Mouse (Mus musculus) limb, embryonic 11.5 days (tissue): ENCODE data around the gene Fancg. TPM values are rescaled to one million over a fixed set of nuclear protein-coding genes. Genes with fewer than 3 reads are reported as not detected.

Experiments used
- ATAC-seq: fragments of 200-750 bp; cut with Nextera tagmentation; 2 replicates; pipeline ENCODE4 v1.8.0; 2017; ENCODE audit warnings: low read depth; ENCODE audit not compliant: insufficient number of reproducible peaks, low FRiP score, low TSS enrichment
- DNase-seq: peaks from one replicate; pipeline ENCODE4 v3.0.0-alpha.2; 2015; ENCODE audit warnings: low spot score
- H3K27ac ChIP-seq: fragments of 300-500 bp; sonication (generic); replicated peaks from 2 replicates; pipeline ENCODE4 v1.5.1; 2014; ENCODE audit warnings: low read depth, mild to moderate bottlenecking, low read length
- H3K27me3 ChIP-seq: fragments of 300-500 bp; sonication (generic); 2 replicates; pipeline ENCODE4 v1.6.1; 2014; ENCODE audit warnings: mild to moderate bottlenecking, low read length, mixed read lengths; ENCODE audit not compliant: control insufficient read depth, insufficient read depth
- H3K36me3 ChIP-seq: fragments of 300-500 bp; sonication (generic); 2 replicates; pipeline ENCODE4 v1.6.1; 2014; ENCODE audit warnings: mild to moderate bottlenecking, low read length, moderate library complexity, mixed read lengths; ENCODE audit not compliant: control insufficient read depth, insufficient read depth
- H3K4me1 ChIP-seq: fragments of 300-500 bp; sonication (generic); 2 replicates; pipeline ENCODE4 v1.6.1; 2014; ENCODE audit warnings: low read length, mixed read lengths; ENCODE audit not compliant: control insufficient read depth, insufficient read depth
- H3K4me2 ChIP-seq: fragments of 300-500 bp; sonication (generic); 2 replicates; pipeline ENCODE4 v1.6.1; 2014; ENCODE audit warnings: low read depth, mild to moderate bottlenecking, moderate library complexity; ENCODE audit not compliant: severe bottlenecking
- H3K4me3 ChIP-seq: fragments of 300-500 bp; sonication (generic); 2 replicates; pipeline ENCODE4 v1.5.1; 2014; ENCODE audit warnings: low read depth, low read length
- H3K9ac ChIP-seq: fragments of 300-500 bp; sonication (generic); 2 replicates; pipeline ENCODE4 v1.6.1; 2014; ENCODE audit warnings: mild to moderate bottlenecking, low read length
- H3K9me3 ChIP-seq: fragments of 300-500 bp; sonication (generic); 2 replicates; pipeline ENCODE4 v1.6.1; 2016; ENCODE audit warnings: low read length; ENCODE audit not compliant: control insufficient read depth
- WGBS: fragments of 180-500 bp; shearing (Covaris S2); extraction: QIAGEN DNeasy Blood & Tissue Kit; methylation state at CpG from one replicate; pipeline ENCODE4 v1.1.7; 2014; 5-methylcytosine and 5-hydroxymethylcytosine counted together
- polyA plus RNA-seq: library from polyadenylated mRNA; unstranded; fragments of >200 nt; fragmentation: Nextera tagmentation; extraction: Ambion mirVana; gene quantifications from 2 replicates; pipeline ENCODE4 v1.2.1, GENCODE M21; 2014

The Fancg gene
- polyA plus RNA-seq, 1 experiment from 2014 or later, result 19.1 TPM

DNA sequence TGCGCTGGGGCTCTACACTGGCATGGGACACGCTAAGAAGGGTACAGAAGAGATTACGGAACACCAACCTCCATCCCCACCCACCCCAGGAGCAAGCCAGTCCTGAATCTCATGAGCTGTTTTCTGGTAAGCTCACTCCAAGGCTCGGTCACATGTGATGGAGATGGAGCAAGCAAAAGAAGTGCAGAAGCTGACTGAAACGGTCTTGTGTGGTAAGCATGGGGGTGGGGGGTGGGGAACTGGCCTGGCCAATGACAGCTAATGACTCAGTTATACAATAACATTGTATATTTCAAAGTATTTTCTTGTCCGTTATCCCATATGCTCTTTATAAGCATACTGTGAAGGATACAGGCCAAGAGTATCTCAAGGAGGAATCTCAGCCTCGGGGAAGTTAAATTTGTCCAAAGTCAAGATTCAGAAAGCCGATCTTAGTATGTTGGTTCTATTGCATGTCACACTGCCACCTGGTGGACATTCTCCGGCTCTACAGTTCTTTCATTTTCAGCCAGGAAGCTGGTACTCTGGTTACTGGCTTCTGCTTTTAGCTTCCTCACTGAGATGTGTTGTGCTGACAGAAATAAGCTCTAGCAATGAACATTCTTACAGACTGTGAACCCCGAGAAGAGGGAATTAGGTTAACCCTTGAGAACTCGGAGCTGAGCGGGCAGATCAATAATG lies 45.1 kb downstream of the Fancg start:
- H3K27me3 ChIP-seq, result no peaks in the 10 kb centered on the region
- H3K36me3 ChIP-seq, result no peaks in the 10 kb centered on the region
- H3K4me2 ChIP-seq, result peak overlapping the region; percentile 24; the same call in 1 of the 2 replicates
- H3K9me3 ChIP-seq, result no peaks in the 10 kb centered on the region
- WGBS, result 14% methylated on average over 12 of the region's 12 CpGs
- DNase-seq (peak; percentile 71), ATAC-seq (no peak; the same call in 1 of the 2 replicates)
- no peak overlapping the region for H3K4me3 ChIP-seq
- H3K27ac ChIP-seq, result no peak overlapping the region
- H3K4me1 ChIP-seq, result no peaks in the 10 kb centered on the region
- H3K9ac ChIP-seq, result no peak overlapping the region

DNA sequence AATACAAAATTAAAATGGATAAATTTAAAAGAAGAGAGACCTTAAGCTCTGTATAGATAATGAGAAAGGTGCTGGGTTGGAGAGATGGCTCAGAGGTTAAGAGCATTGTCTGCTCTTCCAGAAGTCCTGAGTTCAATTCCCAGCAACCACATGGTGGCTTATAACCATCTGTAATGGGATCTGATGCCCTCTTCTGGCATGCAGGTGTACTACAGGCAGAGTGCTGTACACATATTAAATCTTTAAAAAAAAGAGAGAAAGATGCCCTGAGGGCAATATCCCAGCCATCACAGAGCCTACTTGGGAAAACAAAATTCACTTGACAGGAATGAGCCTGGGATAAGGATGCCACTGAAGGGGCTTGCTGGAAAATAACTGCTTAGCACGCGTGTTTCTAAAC lies 46.8 kb downstream of the Fancg start:
- no peak for ATAC-seq
- Histone ChIP-seq H3K4me2 (no peak overlapping the region), H3K4me1 (no peaks in the 10 kb centered on the region), H3K9ac (no peak overlapping the region), H3K27ac (no peak overlapping the region), H3K4me3 (no peak overlapping the region), H3K9me3 (no peaks in the 10 kb centered on the region), H3K36me3 (no peaks in the 10 kb centered on the region), H3K27me3 (no peaks in the 10 kb centered on the region)
- 91% methylated on average over 2 of the region's 2 CpGs for WGBS
- DNase-seq, result no peak

DNA sequence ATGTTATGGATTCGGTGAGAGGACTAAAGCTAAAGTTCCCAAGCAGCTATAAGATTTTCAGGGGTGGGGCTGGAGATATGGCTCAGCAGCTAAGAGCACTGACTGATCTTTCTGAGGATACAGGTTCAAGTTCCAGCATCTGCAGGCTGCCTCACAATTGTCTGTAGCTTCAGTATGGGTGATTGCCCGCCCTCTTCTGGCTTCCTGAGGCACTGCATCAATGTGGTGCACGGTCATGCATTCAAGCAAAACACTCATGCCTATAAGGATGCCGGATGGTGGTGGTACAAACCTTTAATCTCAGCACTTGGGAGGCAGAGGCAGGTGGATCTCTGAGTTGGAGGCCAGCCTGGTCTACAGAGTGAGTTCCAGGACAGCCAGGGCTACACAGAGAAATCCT lies 48.7 kb downstream of the Fancg start:
- ATAC-seq (no peak), DNase-seq (peak; percentile 62)
- Histone ChIP-seq H3K4me3 (no peak overlapping the region), H3K36me3 (no peaks in the 10 kb centered on the region; the same call in 1 of the 2 replicates), H3K9ac (no peak overlapping the region), H3K27me3 (no peaks in the 10 kb centered on the region), H3K4me1 (no peaks in the 10 kb centered on the region), H3K27ac (no peak overlapping the region), H3K9me3 (no peaks in the 10 kb centered on the region), H3K4me2 (no peak overlapping the region)
- 36% methylated on average over 4 of the region's 4 CpGs for WGBS

DNA sequence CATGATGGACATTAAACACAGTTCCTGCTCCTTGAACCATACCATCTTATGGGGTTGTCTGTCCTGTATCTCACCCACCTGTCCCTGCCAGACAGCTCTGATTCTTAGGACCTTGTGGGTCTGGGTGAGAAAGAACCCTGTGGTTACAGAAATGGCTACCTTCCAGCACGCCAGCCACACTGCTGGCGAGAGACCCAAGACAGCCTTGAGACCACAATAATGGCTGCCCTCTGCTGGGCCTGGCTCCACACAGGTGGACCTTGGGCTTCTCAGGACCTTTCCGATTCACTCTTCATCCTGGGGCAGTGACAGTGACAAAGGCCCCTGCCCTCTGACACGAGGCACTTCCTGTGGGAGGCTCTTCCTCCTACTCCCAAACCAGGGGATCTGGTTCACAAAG lies 50.9 kb downstream of the Fancg start:
- Histone ChIP-seq H3K4me2 (no peak overlapping the region), H3K36me3 (no peaks in the 10 kb centered on the region; the same call in 1 of the 2 replicates), H3K4me3 (no peak overlapping the region), H3K9me3 (no peaks in the 10 kb centered on the region), H3K27ac (no peak overlapping the region), H3K27me3 (no peaks in the 10 kb centered on the region), H3K4me1 (no peaks in the 10 kb centered on the region), H3K9ac (no peak overlapping the region)
- WGBS, result 53% methylated on average over 4 of the region's 4 CpGs
- ATAC-seq (no peak), DNase-seq (no peak)

- no peaks in the 10 kb centered on the region for H3K27me3 ChIP-seq
- H3K9ac ChIP-seq, result no peak overlapping the region
- no peak overlapping the region for H3K4me3 ChIP-seq
- H3K9me3 ChIP-seq, result no peaks in the 10 kb centered on the region
- DNase-seq (no peak), ATAC-seq (no peak)
- H3K4me2 ChIP-seq, result no peak overlapping the region
- WGBS, result 74% methylated on average over 8 of the region's 8 CpGs
- H3K4me1 ChIP-seq, result no peaks in the 10 kb centered on the region
- H3K36me3 ChIP-seq, result no peaks in the 10 kb centered on the region; the same call in 1 of the 2 replicates
- H3K27ac ChIP-seq, result no peak overlapping the region
Observed at GRCm38 (mm10) chr4:42958942-42959341, 51.4 kb downstream of the Fancg start.

- no peaks in the 10 kb centered on the region for H3K9me3 ChIP-seq
- H3K27ac ChIP-seq, result no peak overlapping the region
- no peak overlapping the region for H3K9ac ChIP-seq
- no peak overlapping the region for H3K4me2 ChIP-seq
- H3K4me1 ChIP-seq, result no peaks in the 10 kb centered on the region
- no peaks in the 10 kb centered on the region for H3K27me3 ChIP-seq
- WGBS, result 91% methylated on average over 8 of the region's 8 CpGs
- ATAC-seq (no peak), DNase-seq (no peak)
- H3K36me3 ChIP-seq, result no peaks in the 10 kb centered on the region; the same call in 1 of the 2 replicates
- no peak overlapping the region for H3K4me3 ChIP-seq
Observed at GRCm38 (mm10) chr4:42957979-42958378, 52.3 kb downstream of the Fancg start.

DNA sequence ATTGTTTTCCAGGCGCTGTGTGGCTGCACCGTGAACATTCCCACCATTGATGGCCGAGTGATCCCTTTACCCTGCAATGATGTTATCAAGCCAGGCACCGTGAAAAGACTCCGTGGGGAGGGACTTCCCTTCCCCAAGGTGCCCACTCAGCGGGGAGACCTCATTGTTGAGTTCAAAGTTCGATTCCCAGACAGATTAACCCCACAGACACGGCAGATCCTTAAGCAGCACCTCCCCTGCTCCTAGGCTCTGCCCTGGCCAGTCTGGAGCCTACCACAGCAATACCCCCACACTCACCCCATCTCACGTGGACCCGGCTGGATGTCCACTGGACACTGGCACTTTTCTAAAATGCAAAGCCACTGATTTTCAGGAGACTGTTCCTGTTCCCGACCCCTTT lies 53.0 kb downstream of the Fancg start:
- ATAC-seq, result no peak

DNA sequence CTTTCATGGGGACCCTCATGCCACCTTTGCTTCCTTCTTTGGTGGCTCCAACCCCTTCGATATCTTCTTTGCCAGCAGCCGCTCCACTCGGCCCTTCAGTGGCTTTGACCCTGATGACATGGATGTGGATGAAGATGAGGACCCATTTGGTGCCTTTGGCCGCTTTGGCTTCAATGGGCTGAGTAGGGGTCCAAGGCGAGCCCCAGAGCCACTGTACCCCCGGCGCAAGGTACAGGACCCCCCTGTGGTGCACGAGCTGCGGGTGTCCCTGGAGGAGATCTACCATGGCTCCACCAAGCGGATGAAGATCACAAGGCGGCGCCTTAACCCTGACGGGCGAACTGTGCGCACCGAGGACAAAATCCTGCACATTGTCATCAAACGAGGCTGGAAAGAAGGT lies 53.7 kb downstream of the Fancg start:
- ATAC-seq (no peak), DNase-seq (no peak)
- Histone ChIP-seq H3K4me1 (0 out of 2 replicates have a peak, but pooled peaks cover 6% of the 10 kb centered on the region), H3K4me2 (no peak overlapping the region), H3K27ac (no peak overlapping the region), H3K9me3 (no peaks in the 10 kb centered on the region), H3K36me3 (no peaks in the 10 kb centered on the region; the same call in 1 of the 2 replicates), H3K27me3 (no peaks in the 10 kb centered on the region), H3K4me3 (no peak overlapping the region), H3K9ac (no peak overlapping the region)
- 93% methylated on average over 17 of the region's 17 CpGs for WGBS

More for the DNA sequence above, 53.0 kb downstream of the Fancg start:
- Histone ChIP-seq H3K9me3 (no peaks in the 10 kb centered on the region), H3K27me3 (no peaks in the 10 kb centered on the region), H3K36me3 (no peaks in the 10 kb centered on the region; the same call in 1 of the 2 replicates), H3K4me1 (0 out of 2 replicates have a peak, but pooled peaks cover 2% of the 10 kb centered on the region), H3K4me3 (no peak overlapping the region), H3K9ac (no peak overlapping the region), H3K27ac (no peak overlapping the region), H3K4me2 (no peak overlapping the region)
- no peak for DNase-seq
- WGBS, result 89% methylated on average over 11 of the region's 11 CpGs
